Mouse (Mus musculus) neural tube, embryonic 12.5 days (tissue): ENCODE results near the gene Ptpru. TPM values are rescaled to one million over a fixed set of nuclear protein-coding genes. Genes with fewer than 3 reads are reported as not detected.

Source experiments
- ATAC-seq: fragments of 200-750 bp; cut with Nextera tagmentation; 2 replicates; pipeline ENCODE4 v1.8.0; 2017; ENCODE audit warnings: low read depth, mild to moderate bottlenecking, moderate TSS enrichment, moderate library complexity; ENCODE audit not compliant: low FRiP score
- H3K27ac ChIP-seq: fragments of 300-500 bp; sonication (generic); 2 replicates; pipeline ENCODE4 v1.5.1; 2016
- H3K27me3 ChIP-seq: fragments of 300-500 bp; sonication (generic); replicated peaks from 2 replicates; pipeline ENCODE4 v1.6.1; 2016; ENCODE audit warnings: mild to moderate bottlenecking
- H3K36me3 ChIP-seq: fragments of 300-500 bp; sonication (generic); 2 replicates; pipeline ENCODE4 v1.6.1; 2016; ENCODE audit warnings: mild to moderate bottlenecking
- H3K4me1 ChIP-seq: fragments of 300-500 bp; sonication (generic); 2 replicates; pipeline ENCODE4 v1.6.1; 2016
- H3K4me2 ChIP-seq: fragments of 300-500 bp; sonication (generic); replicated peaks from 2 replicates; pipeline ENCODE4 v1.6.1; 2016; ENCODE audit warnings: mild to moderate bottlenecking
- H3K4me3 ChIP-seq: fragments of 300-500 bp; sonication (generic); 2 replicates; pipeline ENCODE4 v1.5.1; 2016
- H3K9ac ChIP-seq: fragments of 300-500 bp; sonication (generic); 2 replicates; pipeline ENCODE4 v1.6.1; 2016; ENCODE audit warnings: mild to moderate bottlenecking
- H3K9me3 ChIP-seq: fragments of 300-500 bp; sonication (generic); 2 replicates; pipeline ENCODE4 v1.6.1; 2016; ENCODE audit warnings: mild to moderate bottlenecking
- WGBS: fragments of 180-500 bp; shearing (Covaris S2); methylation state at CpG from one replicate; pipeline ENCODE4 v1.1.7; 2016; 5-methylcytosine and 5-hydroxymethylcytosine counted together
- polyA plus RNA-seq: library from polyadenylated mRNA; unstranded; fragments of >200 nt; fragmentation: Nextera tagmentation; extraction: Ambion mirVana; gene quantifications from 2 replicates; pipeline ENCODE4 v1.2.1, GENCODE M21; 2016

Gene Ptpru
- polyA plus RNA-seq, 1 experiment from 2014 or later, result 8.7 TPM

GRCm38 (mm10) chr4:131762211-131762784 is 75.8 kb downstream of the Ptpru start:
- 81% methylated on average over 8 of the region's 8 CpGs for WGBS
- no peaks in the 10 kb centered on the region for H3K4me1 ChIP-seq
- H3K27me3 ChIP-seq, result no peaks in the 10 kb centered on the region
- H3K4me3 ChIP-seq, result no peak overlapping the region
- no peak overlapping the region for H3K4me2 ChIP-seq
- no peaks in the 10 kb centered on the region for H3K36me3 ChIP-seq
- H3K9me3 ChIP-seq, result no peaks in the 10 kb centered on the region
- ATAC-seq, result no peak
- no peak overlapping the region for H3K27ac ChIP-seq
- no peak overlapping the region for H3K9ac ChIP-seq

- H3K36me3 ChIP-seq, result no peaks in the 10 kb centered on the region
- no peak overlapping the region for H3K27ac ChIP-seq
- H3K9me3 ChIP-seq, result no peaks in the 10 kb centered on the region
- ATAC-seq, result no peak
- H3K4me3 ChIP-seq, result no peak overlapping the region
- no peaks in the 10 kb centered on the region for H3K27me3 ChIP-seq
- WGBS, result 62% methylated on average over 9 of the region's 10 CpGs
- H3K9ac ChIP-seq, result no peak overlapping the region
- no peak overlapping the region for H3K4me2 ChIP-seq
- no peaks in the 10 kb centered on the region for H3K4me1 ChIP-seq
These were observed 85.8 kb downstream of the Ptpru start for GRCm38 (mm10) chr4:131752204-131752837.

GRCm38 (mm10) chr4:131751561-131751960 is 86.5 kb downstream of the Ptpru start:
- no peaks in the 10 kb centered on the region for H3K9me3 ChIP-seq
- H3K27me3 ChIP-seq, result no peaks in the 10 kb centered on the region
- 76% methylated on average over 7 of the region's 7 CpGs for WGBS
- no peaks in the 10 kb centered on the region for H3K4me1 ChIP-seq
- no peak overlapping the region for H3K9ac ChIP-seq
- no peak overlapping the region for H3K27ac ChIP-seq
- no peak overlapping the region for H3K4me2 ChIP-seq
- no peak for ATAC-seq
- H3K4me3 ChIP-seq, result no peak overlapping the region
- H3K36me3 ChIP-seq, result no peaks in the 10 kb centered on the region

DNA sequence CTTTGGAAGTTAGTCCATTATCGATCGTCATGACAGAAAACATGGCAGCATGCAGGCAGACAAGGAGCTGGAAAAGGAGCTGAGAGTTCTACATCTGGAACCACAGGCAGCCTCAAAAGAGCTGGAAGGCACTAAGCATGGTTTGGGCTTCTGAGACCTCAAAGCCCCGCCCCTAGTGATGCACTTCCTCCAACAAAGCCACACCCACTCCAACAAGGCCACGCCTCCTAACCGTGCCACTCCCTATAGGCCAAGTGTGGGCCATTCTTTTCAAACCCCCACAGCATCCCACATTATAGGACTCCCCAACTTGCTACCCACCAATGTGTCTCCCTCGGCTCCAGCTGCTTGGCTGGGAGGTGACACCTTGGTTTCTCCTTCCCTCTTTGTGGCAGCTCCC is 88.3 kb downstream of the Ptpru start:
- WGBS, result 85% methylated on average over 6 of the region's 6 CpGs
- H3K9me3 ChIP-seq, result no peaks in the 10 kb centered on the region
- H3K36me3 ChIP-seq, result no peaks in the 10 kb centered on the region
- H3K27me3 ChIP-seq, result no peaks in the 10 kb centered on the region
- no peak for ATAC-seq
- no peak overlapping the region for H3K4me3 ChIP-seq
- H3K4me1 ChIP-seq, result no peaks in the 10 kb centered on the region
- H3K9ac ChIP-seq, result no peak overlapping the region
- no peak overlapping the region for H3K27ac ChIP-seq
- no peak overlapping the region for H3K4me2 ChIP-seq

DNA sequence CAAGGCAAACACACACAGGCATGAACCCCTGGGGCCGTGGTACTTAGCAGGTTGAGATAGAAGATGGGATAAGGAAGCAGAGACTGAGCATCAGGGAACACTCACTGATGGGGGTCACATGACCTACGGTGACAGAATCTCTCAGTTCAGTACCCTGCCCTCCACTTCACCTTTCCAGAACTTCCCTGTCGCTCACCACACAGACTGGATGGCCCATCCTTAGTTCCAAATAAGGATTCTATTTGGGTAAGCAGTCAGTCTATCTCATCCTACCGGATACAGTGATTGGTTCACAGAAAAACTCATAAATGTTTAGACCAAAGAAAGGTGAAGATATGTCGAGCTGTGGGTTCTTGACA is 93.4 kb downstream of the Ptpru start:
- 89% methylated on average over 5 of the region's 5 CpGs for WGBS
- H3K27ac ChIP-seq, result no peak overlapping the region
- no peaks in the 10 kb centered on the region for H3K9me3 ChIP-seq
- no peak overlapping the region for H3K9ac ChIP-seq
- H3K27me3 ChIP-seq, result no peaks in the 10 kb centered on the region
- H3K36me3 ChIP-seq, result no peaks in the 10 kb centered on the region
- no peak for ATAC-seq
- H3K4me3 ChIP-seq, result no peak overlapping the region
- no peak overlapping the region for H3K4me2 ChIP-seq
- H3K4me1 ChIP-seq, result no peaks in the 10 kb centered on the region

- Histone ChIP-seq H3K4me2 (no peak overlapping the region), H3K36me3 (no peaks in the 10 kb centered on the region), H3K4me3 (no peak overlapping the region), H3K9me3 (no peaks in the 10 kb centered on the region), H3K27ac (no peak overlapping the region), H3K27me3 (no peaks in the 10 kb centered on the region), H3K9ac (no peak overlapping the region), H3K4me1 (no peaks in the 10 kb centered on the region)
- WGBS, result 56% methylated on average over 5 of the region's 5 CpGs
- ATAC-seq, result no peak
These were observed 94.0 kb downstream of the Ptpru start for GRCm38 (mm10) chr4:131743831-131744684.

DNA sequence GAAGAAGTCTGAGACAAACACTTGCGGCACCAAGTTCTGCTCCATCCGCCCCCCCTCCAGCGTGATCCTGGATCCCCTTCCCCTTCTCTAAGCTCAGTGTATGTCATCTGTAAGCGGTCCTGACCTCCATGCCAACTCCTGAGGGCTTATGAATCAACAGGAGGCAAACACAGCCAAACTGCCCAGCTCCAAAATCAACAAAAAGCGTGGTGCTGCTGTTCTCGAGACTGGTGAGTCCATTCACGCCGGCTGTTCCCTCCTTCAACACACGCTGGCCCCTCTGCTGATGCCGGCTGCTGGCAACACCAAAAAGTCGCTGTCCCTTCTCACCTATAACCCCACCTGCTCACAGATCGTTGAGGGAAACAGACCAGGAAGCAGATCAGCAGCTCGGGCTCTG is 95.1 kb downstream of the Ptpru start:
- Histone ChIP-seq H3K27me3 (no peaks in the 10 kb centered on the region), H3K36me3 (no peaks in the 10 kb centered on the region), H3K9ac (no peak overlapping the region), H3K4me1 (no peaks in the 10 kb centered on the region), H3K4me2 (no peak overlapping the region), H3K4me3 (no peak overlapping the region), H3K27ac (no peak overlapping the region), H3K9me3 (no peaks in the 10 kb centered on the region)
- 75% methylated on average over 13 of the region's 13 CpGs for WGBS
- ATAC-seq, result no peak

DNA sequence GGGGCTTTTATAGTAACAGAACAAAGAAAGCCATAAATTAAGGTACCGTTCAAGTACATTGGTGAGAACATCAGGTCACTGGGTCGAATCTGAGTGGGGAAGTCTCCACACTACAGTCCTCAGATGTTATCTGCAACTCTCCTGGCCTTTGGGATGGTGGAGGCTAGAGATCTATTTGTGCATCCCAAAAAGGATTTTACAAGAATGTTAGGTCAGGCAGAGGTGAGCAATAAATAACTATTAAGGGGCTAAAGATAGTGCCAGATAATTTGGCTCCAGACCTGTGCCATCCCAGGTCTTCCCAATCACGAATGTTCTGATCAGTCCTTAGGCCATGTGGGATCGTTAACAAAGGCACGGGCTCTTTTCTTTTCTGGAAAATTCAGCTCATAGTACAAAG is 97.5 kb downstream of the Ptpru start:
- no peak overlapping the region for H3K4me2 ChIP-seq
- no peak overlapping the region for H3K9ac ChIP-seq
- H3K36me3 ChIP-seq, result no peaks in the 10 kb centered on the region
- no peak overlapping the region for H3K4me3 ChIP-seq
- H3K27me3 ChIP-seq, result no peaks in the 10 kb centered on the region
- WGBS, result 67% methylated on average over 5 of the region's 5 CpGs
- no peak overlapping the region for H3K27ac ChIP-seq
- no peaks in the 10 kb centered on the region for H3K4me1 ChIP-seq
- no peak for ATAC-seq
- no peaks in the 10 kb centered on the region for H3K9me3 ChIP-seq

DNA sequence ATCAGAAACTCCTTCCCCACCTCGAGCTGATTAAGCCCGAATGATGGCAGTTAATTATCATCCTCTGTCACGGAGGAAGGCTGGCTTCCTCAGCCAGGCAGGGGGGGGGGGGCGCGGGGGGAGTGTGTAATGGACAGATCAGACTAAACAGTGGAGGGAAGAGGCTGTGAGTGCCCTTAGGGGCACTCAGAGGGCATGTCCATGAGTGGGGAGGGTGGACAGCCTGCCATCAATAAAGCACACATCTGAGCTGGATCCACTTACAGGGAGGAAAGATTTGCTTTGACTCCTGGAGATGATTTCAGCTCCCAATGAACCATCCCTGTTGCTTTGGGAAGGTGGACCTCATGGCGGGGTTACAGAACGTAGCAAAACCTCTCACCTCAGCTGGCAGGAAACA is 109.5 kb downstream of the Ptpru start:
- WGBS, result 48% methylated on average over 7 of the region's 7 CpGs
- H3K4me1 ChIP-seq, result no peaks in the 10 kb centered on the region
- ATAC-seq, result no peak
- H3K4me2 ChIP-seq, result no peak overlapping the region
- H3K27ac ChIP-seq, result no peak overlapping the region
- H3K4me3 ChIP-seq, result no peak overlapping the region
- no peaks in the 10 kb centered on the region for H3K36me3 ChIP-seq
- no peaks in the 10 kb centered on the region for H3K27me3 ChIP-seq
- H3K9ac ChIP-seq, result no peak overlapping the region
- no peaks in the 10 kb centered on the region for H3K9me3 ChIP-seq

GRCm38 (mm10) chr4:131723415-131724080 is 114.5 kb downstream of the Ptpru start:
- no peak for ATAC-seq
- Histone ChIP-seq H3K4me2 (no peak overlapping the region), H3K4me1 (peaks cover 7% of the 10 kb centered on the region), H3K9me3 (no peaks in the 10 kb centered on the region), H3K36me3 (no peaks in the 10 kb centered on the region), H3K9ac (no peak overlapping the region), H3K27ac (no peak overlapping the region), H3K4me3 (no peak overlapping the region), H3K27me3 (no peaks in the 10 kb centered on the region)
- 64% methylated on average over 11 of the region's 11 CpGs for WGBS

- H3K36me3 ChIP-seq, result no peaks in the 10 kb centered on the region
- H3K27ac ChIP-seq, result no peak overlapping the region
- H3K4me3 ChIP-seq, result no peak overlapping the region
- H3K9ac ChIP-seq, result no peak overlapping the region
- peaks cover 7% of the 10 kb centered on the region for H3K4me1 ChIP-seq
- 40% methylated on average over 8 of the region's 8 CpGs for WGBS
- ATAC-seq, result no peak
- no peak overlapping the region for H3K4me2 ChIP-seq
- no peaks in the 10 kb centered on the region for H3K27me3 ChIP-seq
- H3K9me3 ChIP-seq, result no peaks in the 10 kb centered on the region
These were observed 115.8 kb downstream of the Ptpru start for GRCm38 (mm10) chr4:131722121-131722841.

- no peaks in the 10 kb centered on the region for H3K27me3 ChIP-seq
- ATAC-seq, result no peak
- H3K9ac ChIP-seq, result no peak overlapping the region
- no peaks in the 10 kb centered on the region for H3K36me3 ChIP-seq
- WGBS, result 79% methylated on average over 5 of the region's 5 CpGs
- no peak overlapping the region for H3K27ac ChIP-seq
- peaks cover 7% of the 10 kb centered on the region for H3K4me1 ChIP-seq
- H3K4me2 ChIP-seq, result no peak overlapping the region
- no peaks in the 10 kb centered on the region for H3K9me3 ChIP-seq
- no peak overlapping the region for H3K4me3 ChIP-seq
These were observed 118.9 kb downstream of the Ptpru start for GRCm38 (mm10) chr4:131719151-131719550.
